Mouse (Mus musculus): Measurements from ENCODE around the gene AI661453. TPM values are rescaled to one million over a fixed set of nuclear protein-coding genes. Genes with fewer than 3 reads are reported as not detected.
"Not testable (repeated sequence)": the region's sequence is repeated elsewhere in the genome, so short reads cannot be mapped to it uniquely, and the experiment has no call there.

The AI661453 gene
- 0.85 and 1.1 TPM in 2 replicates for polyA plus RNA-seq (2016; fragmentation: Nextera tagmentation; extraction: Ambion mirVana)

DNA sequence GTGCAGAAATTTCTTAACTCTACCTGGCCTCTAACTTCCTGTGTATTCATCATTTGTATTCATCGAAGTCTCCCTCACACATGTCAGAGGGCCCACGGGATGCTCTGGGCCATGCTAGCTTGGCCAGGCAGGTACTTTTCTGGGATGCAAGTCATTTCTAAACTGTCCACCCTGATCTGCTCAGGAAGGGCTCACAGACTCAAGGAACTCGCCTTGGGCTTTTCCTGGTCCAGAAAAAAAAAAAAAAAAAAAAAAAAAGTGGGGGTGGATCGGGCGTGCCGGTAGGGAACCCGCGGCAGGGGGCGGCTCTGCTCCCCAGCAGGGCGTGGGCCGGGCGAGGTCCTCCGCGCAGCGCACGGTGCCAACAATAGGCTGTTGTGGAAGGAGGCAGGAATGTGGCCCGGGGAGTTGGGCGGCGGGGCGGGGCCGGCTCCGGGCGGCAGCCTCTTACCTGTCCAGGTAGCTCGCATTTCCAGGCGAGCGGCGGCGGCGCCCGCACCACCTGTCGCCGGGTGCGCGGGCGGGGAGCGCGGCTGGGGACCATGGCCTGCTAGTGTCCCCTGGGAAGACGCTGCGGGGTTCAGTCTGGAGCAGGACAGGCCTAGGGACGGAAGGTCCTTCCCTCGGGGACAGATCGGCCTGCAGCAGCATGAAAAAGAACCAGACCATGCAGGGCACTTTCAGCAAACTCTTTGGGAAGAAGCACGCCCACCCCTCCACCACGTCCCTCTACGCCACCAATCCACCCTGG lies at the start of gene AI661453:
TSS of gene AI661453 (plus strand) at position 460 of the 751 bp plus-strand sequence.
- H3K27ac ChIP-seq (ENCODE audit: poor library complexity, severe bottlenecking): no peak within 1 kb of the TSS
- no peaks in the 10 kb centered on the region for H3K9me3 ChIP-seq (replicated peaks)
- peak within 1 kb of the TSS; percentile 91 for H3K4me2 ChIP-seq
- peaks cover 43% of the 10 kb centered on the region for H3K4me1 ChIP-seq (replicated peaks)
- ATAC-seq (ENCODE audit: insufficient number of reproducible peaks, low FRiP score): no peak
- H3K27me3 ChIP-seq (replicated peaks): no peaks in the 10 kb centered on the region
- no peaks in the 10 kb centered on the region for H3K36me3 ChIP-seq
- peak within 1 kb of the TSS; percentile 72 for H3K9ac ChIP-seq
- WGBS: 2% methylated on average over 45 of the region's 45 CpGs
- H3K4me3 ChIP-seq: peak within 1 kb of the TSS; percentile 59

DNA sequence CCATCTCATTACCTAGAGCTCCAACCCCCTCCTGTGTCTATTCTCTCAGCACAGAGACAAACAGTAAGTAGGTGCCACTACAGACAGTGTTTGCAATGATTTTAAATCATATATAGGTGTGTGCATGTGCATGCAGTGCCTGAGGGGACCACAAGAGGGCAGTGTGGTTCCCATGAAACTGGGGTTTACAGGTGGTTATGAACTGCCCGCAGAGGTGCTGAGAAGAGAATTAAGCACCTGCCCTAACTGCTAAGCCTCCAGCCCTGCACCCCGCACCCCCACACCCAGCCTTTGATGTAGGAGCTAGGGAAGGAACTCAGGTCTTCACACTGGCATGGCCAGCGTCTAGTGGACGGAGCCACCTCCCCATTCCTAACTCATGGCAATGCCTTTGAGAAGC lies 49.8 kb upstream of the AI661453 start:
- Histone ChIP-seq H3K9me3 (replicated peaks) (peaks cover 9% of the 10 kb centered on the region), H3K27me3 (replicated peaks) (no peaks in the 10 kb centered on the region), H3K36me3 (peaks cover 13% of the 10 kb centered on the region), H3K4me3 (no peak overlapping the region), H3K9ac (no peak overlapping the region), H3K27ac (ENCODE audit: poor library complexity, severe bottlenecking) (no peak overlapping the region), H3K4me1 (replicated peaks) (no peaks in the 10 kb centered on the region), H3K4me2 (no peak overlapping the region)
- no peak for ATAC-seq (ENCODE audit: insufficient number of reproducible peaks, low FRiP score)
- WGBS: 57% methylated on average over 4 of the region's 4 CpGs

DNA sequence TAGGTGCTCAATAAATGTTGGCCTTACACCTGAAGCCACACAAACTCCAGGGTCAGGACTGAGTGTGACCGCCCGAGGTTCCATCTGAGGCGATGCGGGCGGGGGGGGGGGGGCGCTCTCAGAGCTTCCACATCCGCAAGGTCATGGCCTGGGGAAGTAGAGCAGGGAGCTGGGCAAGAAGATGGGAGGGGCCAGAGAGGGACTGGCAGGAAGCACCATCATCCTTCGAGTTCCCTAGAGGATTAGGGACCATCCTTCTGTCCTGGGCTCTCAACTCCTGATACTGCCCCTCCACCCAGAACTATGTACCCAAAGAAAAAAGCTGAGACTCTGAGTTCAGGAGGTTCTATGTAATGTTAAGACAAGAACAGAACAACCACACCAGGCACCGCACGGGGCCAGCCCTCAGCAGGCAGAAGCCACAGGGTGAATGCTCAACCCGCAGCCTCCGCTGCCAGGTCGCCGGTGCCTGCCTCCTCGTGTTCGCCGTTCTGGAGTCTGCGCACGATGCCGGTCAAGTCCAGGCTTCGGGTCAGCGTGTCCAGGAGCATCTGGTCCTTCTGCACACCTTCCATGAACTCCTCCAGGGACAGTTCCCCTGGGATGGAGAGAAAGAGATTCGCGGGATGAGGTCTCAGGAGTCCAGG lies 42.1 kb upstream of the AI661453 start:
- no peak overlapping the region for H3K27ac ChIP-seq (ENCODE audit: poor library complexity, severe bottlenecking)
- peak overlapping the region; percentile 46; the same call in 1 of the 2 replicates for H3K9ac ChIP-seq
- no peaks in the 10 kb centered on the region for H3K36me3 ChIP-seq
- peaks cover 48% of the 10 kb centered on the region for H3K27me3 ChIP-seq (replicated peaks)
- no peaks in the 10 kb centered on the region for H3K9me3 ChIP-seq (replicated peaks)
- H3K4me2 ChIP-seq: peak overlapping the region; percentile 68
- peak overlapping the region; percentile 36 for H3K4me3 ChIP-seq
- no peak for ATAC-seq (ENCODE audit: insufficient number of reproducible peaks, low FRiP score)
- H3K4me1 ChIP-seq (replicated peaks): peaks cover 13% of the 10 kb centered on the region
- WGBS: 15% methylated on average over 23 of the region's 24 CpGs

DNA sequence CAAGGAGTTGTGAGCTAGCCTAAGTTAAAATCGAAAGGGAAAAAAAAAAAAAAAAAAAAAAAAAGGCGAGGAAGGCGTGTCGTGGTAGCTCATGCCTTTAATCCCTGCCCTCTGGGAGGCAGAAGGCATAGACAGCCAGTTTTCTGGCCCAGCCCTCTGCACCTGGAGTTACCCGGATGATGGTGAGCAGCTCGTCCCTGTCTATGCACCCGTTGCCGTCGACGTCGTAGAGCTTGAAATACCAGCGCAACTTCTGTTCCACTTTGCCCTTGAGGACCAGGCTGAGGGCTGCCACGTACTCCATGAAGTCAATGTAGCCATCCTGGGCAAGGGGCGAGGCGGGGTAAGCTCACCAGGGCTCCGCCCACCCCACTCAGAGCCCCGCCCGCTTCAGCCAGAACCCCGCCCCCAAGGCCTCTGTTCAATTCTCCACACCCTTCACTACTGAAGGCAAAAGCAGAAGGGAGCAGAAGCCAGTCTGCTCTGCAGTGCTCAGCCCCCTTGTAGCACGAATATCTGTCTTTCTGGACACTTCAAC lies 41.0 kb upstream of the AI661453 start:
- Histone ChIP-seq H3K9ac (peak overlapping the region; percentile 46; the same call in 1 of the 2 replicates), H3K4me2 (peak overlapping the region; percentile 68), H3K4me3 (peak overlapping the region; percentile 36), H3K4me1 (replicated peaks) (peaks cover 13% of the 10 kb centered on the region), H3K9me3 (replicated peaks) (no peaks in the 10 kb centered on the region), H3K27me3 (replicated peaks) (peaks cover 58% of the 10 kb centered on the region), H3K36me3 (no peaks in the 10 kb centered on the region), H3K27ac (ENCODE audit: poor library complexity, severe bottlenecking) (no peak overlapping the region)
- ATAC-seq (ENCODE audit: insufficient number of reproducible peaks, low FRiP score): peak; percentile 33
- 3% methylated on average over 20 of the region's 20 CpGs for WGBS

DNA sequence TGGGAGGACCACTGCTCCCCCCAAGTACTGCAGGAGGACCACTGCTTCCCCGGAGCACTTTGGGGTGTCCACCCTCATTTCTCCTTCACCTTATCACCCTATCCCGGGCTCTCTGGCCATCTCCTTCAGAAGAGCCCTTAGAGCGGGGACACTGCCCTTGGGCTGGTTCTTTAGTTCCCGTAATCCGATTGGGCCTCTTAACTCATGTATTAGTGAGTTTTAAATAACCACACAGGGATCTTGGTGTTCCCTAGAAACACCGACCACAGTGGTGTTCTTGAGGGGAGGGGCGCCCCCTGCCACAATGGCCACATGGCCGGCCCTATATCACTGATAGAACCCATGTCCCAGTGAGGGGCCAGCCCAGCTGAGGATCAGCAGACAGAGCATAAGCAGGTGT lies 37.3 kb upstream of the AI661453 start:
- Histone ChIP-seq H3K4me1 (replicated peaks) (peaks cover 13% of the 10 kb centered on the region), H3K27ac (ENCODE audit: poor library complexity, severe bottlenecking) (no peak overlapping the region), H3K9ac (no peak overlapping the region), H3K4me3 (no peak overlapping the region), H3K36me3 (no peaks in the 10 kb centered on the region), H3K4me2 (no peak overlapping the region), H3K9me3 (replicated peaks) (no peaks in the 10 kb centered on the region), H3K27me3 (replicated peaks) (peaks cover 50% of the 10 kb centered on the region)
- no peak for ATAC-seq (ENCODE audit: insufficient number of reproducible peaks, low FRiP score)
- WGBS: 73% methylated on average over 8 of the region's 8 CpGs

DNA sequence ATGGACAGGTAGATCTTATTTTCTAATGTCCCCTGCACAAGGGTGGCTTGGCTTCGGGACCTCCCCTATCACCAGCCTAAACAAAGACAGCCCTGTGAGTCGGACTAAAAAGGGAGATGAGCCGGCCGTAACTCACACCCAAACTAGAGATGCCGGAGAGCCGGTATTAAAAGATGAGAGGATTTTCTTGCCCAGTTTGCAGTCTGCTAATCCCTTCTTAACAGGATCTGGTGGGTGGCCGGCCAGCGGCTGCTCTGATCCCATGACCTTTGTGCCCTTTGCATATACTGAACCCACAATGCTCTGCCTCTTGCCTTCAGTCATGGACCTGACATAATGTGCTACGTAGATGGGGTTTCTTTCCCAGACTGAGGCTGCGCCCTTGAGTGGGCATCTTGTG lies 36.0 kb upstream of the AI661453 start, which contains the start of gene Guca1a:
TSS of gene Guca1a (minus strand) at position 134 of the 400 bp plus-strand sequence.
- WGBS: 55% methylated on average over 10 of the region's 10 CpGs
- H3K27me3 ChIP-seq (replicated peaks): peaks cover 46% of the 10 kb centered on the region

DNA sequence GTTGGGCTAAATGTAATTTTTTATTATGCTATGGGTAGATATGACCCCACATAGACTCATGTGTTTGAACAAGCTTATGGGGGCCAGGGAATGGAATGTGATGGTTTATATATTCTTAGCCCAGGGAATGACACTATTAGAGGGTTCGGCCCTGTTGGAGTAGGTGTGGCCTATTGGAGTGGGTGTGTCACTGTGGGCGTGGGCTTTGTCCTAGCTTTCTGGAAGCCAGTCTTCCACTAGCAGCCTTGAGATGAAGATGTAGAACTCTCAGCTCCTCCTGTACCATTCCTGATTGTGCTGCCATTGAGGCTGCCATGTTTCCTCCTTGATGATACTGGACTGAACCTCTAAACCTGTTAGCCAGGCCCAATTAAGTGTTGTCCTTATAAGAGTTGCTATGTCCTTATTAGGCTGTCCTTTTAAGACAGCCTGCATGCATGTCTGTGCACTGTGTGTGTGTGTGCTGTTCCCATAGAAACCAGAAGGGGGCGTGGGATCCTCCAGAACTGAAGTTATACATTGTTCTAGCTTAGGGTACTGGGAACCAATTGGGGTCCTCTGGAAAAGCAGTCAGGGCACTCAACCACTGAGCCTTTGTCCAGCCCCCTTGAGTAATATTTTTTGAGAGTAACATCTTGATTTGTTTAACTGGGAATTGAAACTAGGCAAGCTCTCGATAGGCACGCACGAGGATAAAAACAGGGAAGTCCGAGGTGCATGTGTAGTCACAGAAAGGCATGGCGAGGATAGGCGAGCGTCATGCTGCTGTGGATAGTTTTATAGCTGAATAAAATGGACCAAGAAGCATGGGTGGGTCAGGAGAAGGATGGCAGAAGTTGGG lies 28.5 kb upstream of the AI661453 start:
- no peak overlapping the region for H3K27ac ChIP-seq (ENCODE audit: poor library complexity, severe bottlenecking)
- H3K4me1 ChIP-seq (replicated peaks): 0 out of 2 replicates have a peak, but pooled peaks cover 3% of the 10 kb centered on the region
- H3K4me3 ChIP-seq: no peak overlapping the region
- WGBS: 61% methylated on average over 10 of the region's 10 CpGs
- H3K4me2 ChIP-seq: no peak overlapping the region
- H3K27me3 ChIP-seq (replicated peaks): peaks cover 62% of the 10 kb centered on the region
- H3K9me3 ChIP-seq (replicated peaks): 0 out of 2 replicates have a peak, but pooled peaks cover 6% of the 10 kb centered on the region
- no peaks in the 10 kb centered on the region for H3K36me3 ChIP-seq
- H3K9ac ChIP-seq: no peak overlapping the region
- ATAC-seq (ENCODE audit: insufficient number of reproducible peaks, low FRiP score): no peak

More for the DNA sequence above, 36.0 kb upstream of the AI661453 start, which contains the start of gene Guca1a:
- no peak for ATAC-seq (ENCODE audit: insufficient number of reproducible peaks, low FRiP score)
- Histone ChIP-seq H3K36me3 (no peaks in the 10 kb centered on the region), H3K4me3 (no peak within 1 kb of the TSS), H3K9me3 (replicated peaks) (no peaks in the 10 kb centered on the region), H3K4me1 (replicated peaks) (0 out of 2 replicates have a peak, but pooled peaks cover 2% of the 10 kb centered on the region), H3K9ac (no peak within 1 kb of the TSS), H3K27ac (ENCODE audit: poor library complexity, severe bottlenecking) (no peak within 1 kb of the TSS), H3K4me2 (no peak within 1 kb of the TSS)

DNA sequence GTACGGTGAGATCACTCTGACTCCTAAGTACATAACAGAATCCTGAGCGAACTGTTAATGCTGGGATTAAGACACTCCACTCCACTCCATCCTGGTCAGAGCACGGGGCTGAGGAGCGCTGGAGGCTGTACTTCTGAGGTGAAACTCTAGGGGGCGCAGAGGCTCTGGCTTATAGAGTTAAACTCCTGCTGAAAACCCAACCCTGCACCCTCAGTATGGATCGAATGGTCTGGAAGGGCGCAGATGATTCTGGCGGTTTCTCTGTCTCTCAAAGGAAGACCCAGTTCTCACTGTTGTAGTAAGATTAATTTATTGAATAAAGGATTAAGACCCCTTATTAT lies 27.9 kb upstream of the AI661453 start:
- Histone ChIP-seq H3K27me3 (replicated peaks) (peaks cover 64% of the 10 kb centered on the region), H3K36me3 (no peaks in the 10 kb centered on the region), H3K4me1 (replicated peaks) (0 out of 2 replicates have a peak, but pooled peaks cover 3% of the 10 kb centered on the region), H3K4me3 (no peak overlapping the region), H3K4me2 (no peak overlapping the region), H3K9ac (no peak overlapping the region), H3K27ac (ENCODE audit: poor library complexity, severe bottlenecking) (no peak overlapping the region), H3K9me3 (replicated peaks) (0 out of 2 replicates have a peak, but pooled peaks cover 6% of the 10 kb centered on the region)
- ATAC-seq (ENCODE audit: insufficient number of reproducible peaks, low FRiP score): no peak
- WGBS: 21% methylated on average over 8 of the region's 8 CpGs

DNA sequence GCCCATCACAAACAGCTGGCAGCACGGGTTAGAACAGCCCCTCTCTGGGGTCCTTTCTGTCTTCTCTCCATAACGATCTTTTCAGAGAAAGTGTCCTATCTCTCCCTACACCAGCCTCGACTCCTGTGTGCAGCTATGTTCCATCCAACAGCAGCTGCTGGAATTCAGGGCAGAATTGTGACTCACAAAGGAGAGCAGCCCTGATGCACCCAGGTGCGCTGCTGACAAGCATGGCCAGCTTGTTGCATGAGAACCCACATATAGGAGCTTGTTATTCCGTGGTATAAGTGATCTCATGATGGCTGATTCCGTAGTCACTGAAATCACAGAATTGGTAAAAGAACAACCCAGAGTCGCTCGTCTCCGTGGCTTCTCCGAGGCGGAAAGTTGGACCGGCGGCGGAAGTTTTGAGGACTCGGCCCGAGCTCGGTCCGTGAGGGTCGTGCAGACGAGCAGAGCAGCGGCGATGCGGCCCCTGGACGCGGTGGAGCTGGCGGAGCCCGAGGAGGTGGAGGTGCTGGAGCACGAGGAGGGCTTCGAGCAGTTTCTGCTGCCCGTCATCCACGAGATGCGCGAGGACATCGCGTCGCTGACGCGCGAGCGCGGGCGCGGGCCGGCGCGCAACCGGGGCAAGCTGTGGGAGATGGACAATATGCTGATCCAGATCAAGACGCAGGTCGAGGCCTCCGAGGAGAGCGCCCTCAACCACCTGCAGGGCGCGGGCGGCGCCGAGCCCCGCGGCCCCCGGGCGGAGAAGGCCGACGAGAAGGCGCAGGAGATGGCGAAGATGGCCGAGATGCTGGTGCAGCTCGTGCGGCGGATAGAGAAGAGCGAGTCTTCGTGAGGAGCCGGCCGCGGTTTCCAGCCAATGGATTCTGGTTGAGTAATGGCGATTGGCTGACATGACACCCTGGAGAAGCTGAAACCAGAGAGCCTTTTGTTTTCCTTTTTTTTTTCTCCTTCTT lies 26.2 kb upstream of the AI661453 start:
- H3K9ac ChIP-seq: peak overlapping the region; percentile 43; the same call in 1 of the 2 replicates

DNA sequence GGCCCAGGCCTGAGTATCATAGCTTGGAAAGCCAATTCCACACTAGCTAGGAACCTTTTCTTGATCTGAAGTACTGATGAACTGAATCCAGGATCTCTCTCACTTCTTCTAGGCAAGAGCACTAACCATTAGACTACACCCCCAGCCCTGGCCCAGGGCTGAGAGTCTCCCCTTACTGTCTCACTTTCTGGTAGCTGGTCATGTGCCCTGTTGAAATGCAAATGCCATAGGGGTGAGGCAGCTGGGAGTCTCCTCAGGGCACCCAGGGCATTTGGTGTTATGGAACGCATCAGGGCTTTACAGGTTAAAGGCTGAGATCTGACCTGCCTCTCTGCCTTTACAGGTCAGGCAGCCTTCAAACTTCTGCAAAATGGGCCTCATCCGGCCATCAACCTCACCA lies 16.2 kb upstream of the AI661453 start:
- WGBS: 66% methylated on average over 2 of the region's 2 CpGs
- H3K36me3 ChIP-seq: no peaks in the 10 kb centered on the region
- H3K4me1 ChIP-seq (replicated peaks): peaks cover 9% of the 10 kb centered on the region
- ATAC-seq (ENCODE audit: insufficient number of reproducible peaks, low FRiP score): no peak
- H3K9me3 ChIP-seq (replicated peaks): peaks cover 9% of the 10 kb centered on the region
- no peak overlapping the region for H3K9ac ChIP-seq
- no peak overlapping the region for H3K4me2 ChIP-seq
- H3K4me3 ChIP-seq: no peak overlapping the region
- H3K27ac ChIP-seq (ENCODE audit: poor library complexity, severe bottlenecking): no peak overlapping the region
- peaks cover 12% of the 10 kb centered on the region for H3K27me3 ChIP-seq (replicated peaks)

More for the DNA sequence above, 26.2 kb upstream of the AI661453 start:
- H3K27ac ChIP-seq (ENCODE audit: poor library complexity, severe bottlenecking); H3K36me3 ChIP-seq; H3K4me1 ChIP-seq (replicated peaks); H3K9me3 ChIP-seq (replicated peaks): not testable (repeated sequence)
- WGBS: 3% methylated on average over 74 of the region's 74 CpGs
- Histone ChIP-seq H3K27me3 (replicated peaks) (peaks cover 65% of the 10 kb centered on the region), H3K4me2 (peak overlapping the region; percentile 75), H3K4me3 (peak overlapping the region; percentile 46)
- peak; percentile 25; the same call in 1 of the 2 replicates for ATAC-seq (ENCODE audit: insufficient number of reproducible peaks, low FRiP score)
